Mouse (Mus musculus) heart, adult 2 months (tissue): ENCODE measurements around the gene Gramd1b. TPM values are rescaled to one million over a fixed set of nuclear protein-coding genes. Genes with fewer than 3 reads are reported as not detected.

Experiments used
- DNase-seq, 2 experiments: peaks; one replicate each; pipeline ENCODE4 v3.0.0; 2021
- H3K27ac ChIP-seq: fragments of 200-600 bp; 2 replicates; pipeline ENCODE4 v1.8.1; 2022
- H3K27me3 ChIP-seq: fragments of 200-500 bp; 2 replicates; pipeline ENCODE4 v1.6.1; 2012; ENCODE audit warnings: mild to moderate bottlenecking, low read length, inconsistent platforms, mixed read lengths; ENCODE audit not compliant: control insufficient read depth, insufficient read depth
- H3K36me3 ChIP-seq: fragments of 200-500 bp; 2 replicates; pipeline ENCODE4 v1.6.1; 2012; ENCODE audit warnings: low read length, inconsistent platforms; ENCODE audit not compliant: control insufficient read depth, insufficient read depth
- H3K4me1 ChIP-seq: fragments of 200-500 bp; 2 replicates; pipeline ENCODE4 v1.6.1; 2011; ENCODE audit warnings: low read length; ENCODE audit not compliant: control insufficient read depth, insufficient read depth
- H3K4me3 ChIP-seq: fragments of 200-600 bp; 2 replicates; pipeline ENCODE4 v1.8.1; 2022
- H3K79me2 ChIP-seq: fragments of 200-500 bp; replicated peaks from 2 replicates; pipeline ENCODE4 v1.6.1; 2012; ENCODE audit warnings: mild to moderate bottlenecking, inconsistent platforms, low read length, moderate library complexity, mixed read lengths; ENCODE audit not compliant: control insufficient read depth, insufficient read depth
- H3K9ac ChIP-seq: fragments of 200-500 bp; 2 replicates; pipeline ENCODE4 v1.6.1; 2012; ENCODE audit warnings: low read depth, mild to moderate bottlenecking, control low read depth, inconsistent platforms, low read length, mixed read lengths
- CTCF ChIP-seq: fragments of 200-600 bp; IDR thresholded peaks from 2 replicates; pipeline ENCODE4 v1.8.1; 2022; ENCODE audit warnings: antibody characterized with exemption, mild to moderate bottlenecking, moderate library complexity
- EP300 ChIP-seq: fragments of 200-500 bp; IDR thresholded peaks from 2 replicates; pipeline ENCODE4 v1.6.1; 2011; ENCODE audit warnings: low read depth, low read length, control low read depth; ENCODE audit not compliant: insufficient read depth
- POLR2A ChIP-seq: fragments of 200-500 bp; IDR thresholded peaks from 2 replicates; pipeline ENCODE4 v1.6.1; 2011; ENCODE audit warnings: mild to moderate bottlenecking, low read depth, low read length, control low read depth; ENCODE audit not compliant: insufficient read depth
- WGBS: fragments of 180-500 bp; shearing (Covaris S2); methylation state at CpG from one replicate; pipeline ENCODE4 v1.1.7; 2018; 5-methylcytosine and 5-hydroxymethylcytosine counted together
- intact Hi-C: fragments of 180-260 bp; cut with DNase I; formaldehyde crosslinking; loops from one replicate; pipeline ENCODE4 v1.15.1; 2025
- polyA plus RNA-seq: library from polyadenylated mRNA; depleted of rRNA; stranded (reverse); fragments of >200 nt; gene quantifications from 2 replicates; pipeline ENCODE4 v1.2.3, GENCODE M21; 2012
- total RNA-seq, 2 experiments: library from RNA; stranded (reverse); gene quantifications; 2 replicates each; pipeline ENCODE4 v1.2.3; 2021

Gramd1b gene
- total and polyA plus RNA-seq, 3 experiments, result 16.9 to 25.0 (median 17.3) TPM

DNA sequence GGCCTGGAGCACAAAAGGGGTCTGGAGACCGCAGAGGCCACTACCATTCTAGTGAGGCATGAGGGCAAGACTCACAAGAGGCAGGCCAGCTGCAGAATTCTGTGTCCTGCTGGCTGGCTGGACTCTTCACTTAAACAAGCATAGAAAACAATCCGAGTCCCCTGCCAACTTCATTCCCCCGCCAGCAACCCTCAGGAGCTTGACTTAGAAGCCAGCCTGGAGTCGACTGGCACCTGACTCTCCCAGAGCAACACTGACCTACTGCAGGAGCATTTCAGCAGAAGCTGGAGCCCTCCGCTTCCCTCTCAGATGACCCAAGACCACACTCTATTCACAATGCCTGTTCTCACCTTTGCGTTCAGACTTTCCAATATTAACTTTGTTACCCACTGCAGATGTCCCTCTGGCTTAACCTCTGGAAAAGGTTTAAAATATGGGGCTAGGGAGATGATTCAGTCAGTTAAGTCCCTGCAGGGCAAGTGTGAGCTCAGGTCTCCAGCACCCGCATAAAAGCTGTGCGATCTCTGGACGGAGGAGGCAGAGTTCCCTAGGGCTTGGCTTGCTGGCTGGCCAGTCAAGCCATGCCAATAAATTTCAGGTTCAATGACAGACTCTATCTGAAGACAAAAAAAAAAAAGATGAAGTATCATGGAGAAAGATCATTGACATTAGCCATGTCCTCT, 104.8 kb downstream of the Gramd1b start:
- intact Hi-C loops, result no loop called here
- no peak overlapping the region for H3K9ac ChIP-seq
- H3K4me3 ChIP-seq, result no peak overlapping the region
- peaks cover 5% of the 10 kb centered on the region; the same call in 1 of the 2 replicates for H3K36me3 ChIP-seq
- peaks cover 7% of the 10 kb centered on the region for H3K4me1 ChIP-seq
- peak overlapping the region; percentile 56 for H3K27ac ChIP-seq
- peak; percentile 42 to 59 for DNase-seq
- 61% methylated on average over 9 of the region's 9 CpGs for WGBS
- H3K27me3 ChIP-seq, result no peaks in the 10 kb centered on the region
- peaks cover 2% of the 10 kb centered on the region; the same call in 1 of the 2 replicates for H3K79me2 ChIP-seq
- no peak for TF ChIP-seq EP300
- TF ChIP-seq CTCF, result no peak
- no peak for TF ChIP-seq POLR2A

DNA sequence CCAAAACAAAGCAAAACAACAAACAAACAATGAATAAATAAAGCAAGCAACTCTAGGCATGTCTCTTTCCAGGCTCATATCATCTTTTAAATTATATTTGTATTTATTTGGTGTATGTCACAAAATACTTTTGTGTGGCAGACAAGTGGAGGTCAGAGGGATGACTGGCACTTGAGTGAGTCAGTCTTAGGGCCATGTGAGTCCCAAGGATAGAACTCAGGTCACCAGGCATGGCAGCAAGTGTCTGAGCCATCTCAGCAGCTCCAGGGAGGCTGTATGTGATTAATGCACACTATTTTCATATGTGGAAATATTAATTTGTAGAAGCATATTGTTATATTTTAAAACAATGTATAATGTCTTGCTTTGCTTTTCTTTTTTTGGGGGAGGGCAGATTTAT, 106.3 kb downstream of the Gramd1b start:
- no peaks in the 10 kb centered on the region for H3K27me3 ChIP-seq
- peaks cover 2% of the 10 kb centered on the region; the same call in 1 of the 2 replicates for H3K79me2 ChIP-seq
- TF ChIP-seq CTCF (no peak), POLR2A (no peak), EP300 (no peak)
- H3K4me1 ChIP-seq, result peaks cover 7% of the 10 kb centered on the region
- H3K36me3 ChIP-seq, result peaks cover 5% of the 10 kb centered on the region; the same call in 1 of the 2 replicates
- intact Hi-C loops, result no loop called here
- H3K4me3 ChIP-seq, result no peak overlapping the region
- H3K27ac ChIP-seq, result no peak overlapping the region
- DNase-seq, result no peak
- no peak overlapping the region for H3K9ac ChIP-seq

DNA sequence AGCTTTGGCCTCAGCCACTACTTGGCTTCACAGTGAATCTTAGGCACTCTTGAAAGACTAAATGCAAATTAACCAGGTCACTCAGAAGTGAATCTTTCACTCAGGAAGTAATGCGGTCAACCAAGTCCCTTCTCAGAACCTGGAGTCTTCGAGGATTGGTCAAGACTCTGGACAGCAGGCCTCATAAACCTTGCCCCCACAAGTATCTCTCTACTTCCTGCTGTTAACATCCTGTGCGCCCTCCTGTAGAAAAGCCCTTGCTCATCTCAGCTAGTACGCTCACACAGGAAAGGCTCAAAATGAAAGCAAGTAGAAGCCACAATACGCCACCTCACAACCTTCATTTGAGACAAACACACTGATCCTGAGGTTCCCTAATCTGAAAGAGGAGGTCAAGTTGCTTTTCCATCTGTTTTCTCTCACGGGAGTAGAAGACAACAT, 107.7 kb downstream of the Gramd1b start:
- Histone ChIP-seq H3K27ac (no peak overlapping the region), H3K79me2 (peaks cover 2% of the 10 kb centered on the region; the same call in 1 of the 2 replicates), H3K4me1 (peaks cover 9% of the 10 kb centered on the region), H3K27me3 (no peaks in the 10 kb centered on the region), H3K36me3 (peaks cover 4% of the 10 kb centered on the region; the same call in 1 of the 2 replicates), H3K9ac (no peak overlapping the region), H3K4me3 (no peak overlapping the region)
- 53% methylated on average over 6 of the region's 6 CpGs for WGBS
- DNase-seq, result no peak
- TF ChIP-seq EP300 (no peak), CTCF (no peak), POLR2A (no peak)
- intact Hi-C loops, result no loop called here

DNA sequence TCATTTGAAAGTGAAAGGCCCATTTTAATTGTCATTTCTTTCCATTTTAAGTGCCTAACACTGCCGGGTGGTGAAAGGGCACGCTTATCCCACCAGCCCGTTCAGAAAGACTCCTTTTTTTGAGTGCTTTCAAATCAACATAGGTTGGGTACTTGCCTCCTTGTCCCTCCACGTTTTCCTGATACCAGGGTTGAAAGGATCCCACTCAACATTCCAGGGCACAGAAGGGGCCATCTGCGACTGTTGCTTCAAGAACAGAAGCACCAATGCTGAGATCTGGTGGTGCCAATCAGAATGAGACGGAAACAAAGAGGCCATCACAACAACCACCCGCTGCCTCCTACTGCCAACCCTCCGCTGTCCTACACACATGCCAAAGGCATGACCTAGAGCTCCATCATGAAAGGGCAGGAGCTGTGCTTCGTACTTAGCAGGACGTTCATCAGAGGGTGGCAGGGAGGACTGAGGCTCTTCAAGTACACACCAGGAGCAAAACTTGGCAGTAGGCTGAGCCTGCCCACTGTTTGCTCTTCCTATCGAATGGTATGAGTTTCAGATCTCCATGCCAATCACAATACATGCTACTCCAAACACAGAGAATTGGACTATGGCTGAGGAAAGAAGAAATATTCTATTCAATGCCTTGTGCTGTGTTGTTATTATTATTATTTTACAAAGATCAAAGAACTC, 108.7 kb downstream of the Gramd1b start:
- Histone ChIP-seq H3K79me2 (no peaks in the 10 kb centered on the region), H3K9ac (no peak overlapping the region), H3K4me3 (no peak overlapping the region), H3K36me3 (peaks cover 4% of the 10 kb centered on the region; the same call in 1 of the 2 replicates), H3K4me1 (peaks cover 6% of the 10 kb centered on the region; the same call in 1 of the 2 replicates), H3K27me3 (no peaks in the 10 kb centered on the region), H3K27ac (no peak overlapping the region)
- intact Hi-C loops, result no loop called here
- 64% methylated on average over 11 of the region's 11 CpGs for WGBS
- TF ChIP-seq CTCF, result no peak
- no peak for TF ChIP-seq EP300
- TF ChIP-seq POLR2A, result no peak
- no peak for DNase-seq

DNA sequence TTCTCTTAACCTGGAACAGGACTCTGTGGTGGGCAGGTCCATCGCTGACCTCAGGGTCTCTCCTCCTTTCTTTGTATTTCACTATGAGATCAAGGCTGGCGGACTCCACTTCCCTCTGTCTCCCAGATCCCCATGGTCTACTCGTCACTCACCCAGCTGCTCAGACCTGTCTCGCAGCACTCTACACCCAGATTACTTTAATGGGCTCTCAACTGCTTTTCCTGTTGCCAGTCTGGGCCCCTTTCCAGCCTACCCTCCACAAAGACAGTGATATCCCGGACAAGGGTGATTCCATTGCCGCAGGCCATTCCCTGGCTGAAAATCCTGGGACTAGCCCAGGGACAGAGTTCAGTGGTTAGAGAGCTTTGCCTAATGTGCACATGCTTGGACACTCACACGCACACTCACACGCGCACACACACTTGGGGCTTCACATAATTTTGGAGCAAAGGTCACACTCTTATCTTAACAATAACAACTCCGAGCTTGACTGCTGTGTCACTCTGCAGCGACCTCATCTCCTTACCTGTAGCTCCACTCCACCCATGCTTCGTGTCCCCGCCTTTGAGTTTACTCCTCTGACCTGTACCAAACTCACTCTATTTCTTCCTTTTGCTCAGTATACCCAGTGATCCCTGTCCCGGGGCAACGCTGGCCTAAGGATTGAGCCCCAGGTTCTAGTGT, 110.4 kb downstream of the Gramd1b start:
- WGBS, result 56% methylated on average over 15 of the region's 15 CpGs
- peak; percentile 32 to 72 for DNase-seq
- H3K4me3 ChIP-seq, result no peak overlapping the region
- peaks cover 4% of the 10 kb centered on the region; the same call in 1 of the 2 replicates for H3K36me3 ChIP-seq
- H3K79me2 ChIP-seq, result no peaks in the 10 kb centered on the region
- peak; percentile 61; the same call in 1 of the 2 replicates for TF ChIP-seq EP300
- no peak for TF ChIP-seq CTCF
- TF ChIP-seq POLR2A, result no peak
- H3K27me3 ChIP-seq, result no peaks in the 10 kb centered on the region
- intact Hi-C loops, result loop anchor here (2.0 kb wide), 1 partner anchor 18 kb away; no protein-coding TSS in a partner anchor
- peak overlapping the region; percentile 22; the same call in 1 of the 2 replicates for H3K9ac ChIP-seq
- peak overlapping the region; percentile 51 for H3K27ac ChIP-seq
- H3K4me1 ChIP-seq, result peaks cover 6% of the 10 kb centered on the region; the same call in 1 of the 2 replicates
